Mouse (Mus musculus) embryo, embryonic 10 days (tissue): ENCODE results near the gene 2810004N23Rik.
A peak's percentile ranks its signal among the peaks of the same experiment; 100 is the strongest.

Experiments
- DNase-seq: peaks from one replicate; pipeline ENCODE4 v3.0.0-alpha.2; 2015; ENCODE audit warnings: low spot score

2810004N23Rik gene

GRCm38 (mm10) chr8:124862321-124863162 is at the start of gene 2810004N23Rik, which contains the start of gene Gnpat:
TSS of gene 2810004N23Rik (minus strand) at chr8:124863120.
TSS of gene Gnpat (plus strand) at chr8:124863033.
- peak; percentile 95 for DNase-seq

- DNase-seq = peak; percentile 23
Measured at GRCm38 (mm10) chr8:124911938-124912872, 49.3 kb upstream of the 2810004N23Rik start.

GRCm38 (mm10) chr8:124910349-124910748 is 47.4 kb upstream of the 2810004N23Rik start:
- no peak for DNase-seq

- no peak for DNase-seq
Measured at GRCm38 (mm10) chr8:124909936-124910335, 47.0 kb upstream of the 2810004N23Rik start.

- no peak for DNase-seq
Measured at GRCm38 (mm10) chr8:124905482-124905881, 42.6 kb upstream of the 2810004N23Rik start.

- no peak for DNase-seq
Measured at GRCm38 (mm10) chr8:124903198-124903597, 40.3 kb upstream of the 2810004N23Rik start.

GRCm38 (mm10) chr8:124898251-124898905 is 35.5 kb upstream of the 2810004N23Rik start:
- no peak for DNase-seq

GRCm38 (mm10) chr8:124897386-124898250 is 34.7 kb upstream of the 2810004N23Rik start, which contains the start of the genes Exoc8 and Sprtn:
TSS of gene Exoc8 (minus strand) at chr8:124897705.
TSS of gene Sprtn (plus strand) at chr8:124897886.
- peak; percentile 98 for DNase-seq

GRCm38 (mm10) chr8:124896632-124897385 is 33.9 kb upstream of the 2810004N23Rik start:
- DNase-seq = peak; percentile 85

GRCm38 (mm10) chr8:124896010-124896631 is 33.2 kb upstream of the 2810004N23Rik start:
- DNase-seq = no peak

- DNase-seq = peak; percentile 21
Measured at GRCm38 (mm10) chr8:124892596-124892995, 29.7 kb upstream of the 2810004N23Rik start.

- DNase-seq = no peak
Measured at GRCm38 (mm10) chr8:124888385-124888784, 25.5 kb upstream of the 2810004N23Rik start.

- DNase-seq = no peak
Measured at GRCm38 (mm10) chr8:124878946-124879526, 16.1 kb upstream of the 2810004N23Rik start.

- no peak for DNase-seq
Measured at GRCm38 (mm10) chr8:124878141-124878540, 15.2 kb upstream of the 2810004N23Rik start.

- no peak for DNase-seq
Measured at GRCm38 (mm10) chr8:124872690-124873089, 9.8 kb upstream of the 2810004N23Rik start.

GRCm38 (mm10) chr8:124872081-124872480 is 9.2 kb upstream of the 2810004N23Rik start:
- DNase-seq = no peak

- no peak for DNase-seq
Measured at GRCm38 (mm10) chr8:124871474-124871873, 8.6 kb upstream of the 2810004N23Rik start.

- DNase-seq = no peak
Measured at GRCm38 (mm10) chr8:124869708-124870107, 6.8 kb upstream of the 2810004N23Rik start.

GRCm38 (mm10) chr8:124867126-124867525 is 4.2 kb upstream of the 2810004N23Rik start:
- DNase-seq = no peak
